Mouse (Mus musculus): ENCODE data around the gene Spag7. TPM values are rescaled to one million over a fixed set of nuclear protein-coding genes. Genes with fewer than 3 reads are reported as not detected.

Gene Spag7
- polyA plus RNA-seq, 1 experiment from 2014 or later: 162 TPM

GRCm38 (mm10) chr11:70699051-70699450 lies 29.8 kb upstream of the Spag7 start:
- 75% methylated on average over 2 of the region's 2 CpGs for WGBS
- H3K4me3 ChIP-seq: no peak overlapping the region

DNA sequence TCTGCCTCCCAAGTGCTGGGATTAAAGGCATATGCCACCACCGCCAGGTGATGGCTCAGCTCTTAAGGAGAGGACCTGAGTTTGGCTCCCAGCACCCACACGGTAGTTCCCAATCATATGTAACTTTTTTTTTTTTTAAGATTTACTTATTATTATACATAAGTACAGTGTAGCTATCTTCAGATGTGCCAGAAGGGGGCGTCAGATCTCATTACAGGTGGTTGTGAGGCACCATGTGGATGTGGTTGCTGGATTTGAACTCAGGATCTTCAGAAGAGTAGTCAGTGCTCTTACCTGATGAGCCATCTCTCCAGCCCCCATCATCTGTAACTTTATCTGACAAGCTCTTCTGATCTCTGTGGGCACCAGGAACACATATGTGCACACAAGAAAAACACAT lies 28.2 kb upstream of the Spag7 start:
- Histone ChIP-seq H3K27me3 (no peaks in the 10 kb centered on the region), H3K27ac (no peak overlapping the region), H3K9ac (no peak overlapping the region), H3K4me1 (replicated peaks) (peaks cover 21% of the 10 kb centered on the region), H3K4me2 (no peak overlapping the region), H3K4me3 (no peak overlapping the region), H3K36me3 (no peaks in the 10 kb centered on the region), H3K9me3 (no peaks in the 10 kb centered on the region)
- ATAC-seq (ENCODE audit: low FRiP score): no peak
- WGBS: 71% methylated on average over 3 of the region's 3 CpGs

More at GRCm38 (mm10) chr11:70699051-70699450, 29.8 kb upstream of the Spag7 start:
- no peak for ATAC-seq (ENCODE audit: low FRiP score)
- no peaks in the 10 kb centered on the region for H3K9me3 ChIP-seq
- no peak overlapping the region for H3K27ac ChIP-seq
- no peaks in the 10 kb centered on the region for H3K27me3 ChIP-seq
- H3K4me2 ChIP-seq: no peak overlapping the region
- peaks cover 10% of the 10 kb centered on the region for H3K36me3 ChIP-seq
- no peak overlapping the region for H3K9ac ChIP-seq
- peaks cover 26% of the 10 kb centered on the region for H3K4me1 ChIP-seq (replicated peaks)

DNA sequence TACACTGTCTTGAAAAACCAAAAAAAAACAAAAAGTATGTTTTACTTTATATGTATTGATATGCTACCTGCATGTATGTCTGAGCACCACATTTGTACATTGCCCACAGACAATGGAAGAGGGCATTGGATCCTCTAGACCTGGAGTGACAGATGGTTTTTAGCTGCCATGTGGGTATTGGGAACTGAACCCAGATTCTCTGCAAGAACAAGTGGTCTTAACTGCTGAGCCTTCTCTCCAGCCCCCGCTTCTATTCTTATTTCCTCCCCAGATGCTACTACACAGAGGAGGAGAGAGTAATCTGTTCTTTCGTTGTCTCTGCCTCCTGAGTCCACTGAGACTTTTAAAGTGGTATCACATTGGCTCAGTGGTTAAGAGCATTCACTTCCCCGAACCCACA lies 24.3 kb upstream of the Spag7 start:
- no peaks in the 10 kb centered on the region for H3K27me3 ChIP-seq
- no peak overlapping the region for H3K9ac ChIP-seq
- H3K27ac ChIP-seq: no peak overlapping the region
- H3K4me2 ChIP-seq: no peak overlapping the region
- WGBS: 70% methylated on average over 3 of the region's 3 CpGs
- H3K36me3 ChIP-seq: no peaks in the 10 kb centered on the region
- no peak for ATAC-seq (ENCODE audit: low FRiP score)
- H3K9me3 ChIP-seq: no peaks in the 10 kb centered on the region
- peaks cover 7% of the 10 kb centered on the region for H3K4me1 ChIP-seq (replicated peaks)
- H3K4me3 ChIP-seq: no peak overlapping the region

GRCm38 (mm10) chr11:70689578-70689977 lies 20.4 kb upstream of the Spag7 start:
- 67% methylated on average over 4 of the region's 4 CpGs for WGBS
- Histone ChIP-seq H3K36me3 (peaks cover 14% of the 10 kb centered on the region), H3K4me1 (replicated peaks) (peaks cover 27% of the 10 kb centered on the region), H3K9me3 (no peaks in the 10 kb centered on the region), H3K4me3 (no peak overlapping the region), H3K4me2 (no peak overlapping the region), H3K9ac (no peak overlapping the region), H3K27me3 (no peaks in the 10 kb centered on the region), H3K27ac (no peak overlapping the region)
- no peak for ATAC-seq (ENCODE audit: low FRiP score)

- H3K27me3 ChIP-seq: no peaks in the 10 kb centered on the region
- ATAC-seq (ENCODE audit: low FRiP score): peak; percentile 12; the same call in 1 of the 2 replicates
- H3K4me2 ChIP-seq: peak overlapping the region; percentile 86
- H3K36me3 ChIP-seq: peaks cover 25% of the 10 kb centered on the region
- H3K27ac ChIP-seq: peak overlapping the region; percentile 88
- WGBS: 11% methylated on average over 8 of the region's 8 CpGs
- H3K9ac ChIP-seq: peak overlapping the region; percentile 88
- no peaks in the 10 kb centered on the region for H3K9me3 ChIP-seq
- H3K4me1 ChIP-seq (replicated peaks): peaks cover 27% of the 10 kb centered on the region
- H3K4me3 ChIP-seq: peak overlapping the region; percentile 83
These were observed 19.2 kb upstream of the Spag7 start for GRCm38 (mm10) chr11:70688372-70688771.

DNA sequence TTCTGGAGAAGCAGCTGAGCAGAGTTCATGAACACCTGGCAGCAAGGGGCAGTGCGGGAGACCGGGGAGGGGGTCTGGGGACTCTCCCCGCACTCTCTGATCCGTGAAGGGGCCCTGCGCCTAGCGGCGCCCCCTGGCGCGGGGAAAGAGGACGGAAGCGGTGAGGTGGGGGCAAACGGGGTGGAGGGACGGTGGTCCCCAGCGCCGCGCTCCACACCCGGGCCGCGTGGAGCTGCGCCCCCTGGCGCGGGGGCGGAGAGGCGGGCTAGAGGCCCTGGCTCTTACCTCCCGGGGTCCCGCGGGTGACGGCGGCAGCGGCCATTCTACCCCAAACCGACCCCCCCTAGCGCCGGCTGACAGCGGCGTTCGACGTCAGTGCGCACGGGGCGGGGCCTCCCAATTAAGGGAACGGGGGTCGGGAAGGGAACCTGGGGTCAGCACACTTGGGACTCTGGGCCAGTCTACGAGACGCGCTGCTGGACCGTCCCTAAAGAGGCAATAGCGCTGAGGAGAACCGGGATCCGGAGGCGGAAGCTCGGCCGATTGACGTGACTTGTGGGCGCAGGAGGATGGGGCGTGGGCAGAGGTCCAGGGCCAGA lies 18.5 kb upstream of the Spag7 start, which contains the start of gene Camta2:
Gene Camta2 (minus strand): TSS at position 505 of the 599 bp plus-strand sequence.
- Histone ChIP-seq H3K9me3 (no peaks in the 10 kb centered on the region), H3K27me3 (no peaks in the 10 kb centered on the region), H3K4me3 (peak within 1 kb of the TSS; percentile 83), H3K27ac (peak within 1 kb of the TSS; percentile 88), H3K4me1 (replicated peaks) (peaks cover 29% of the 10 kb centered on the region), H3K9ac (peak within 1 kb of the TSS; percentile 88), H3K4me2 (peak within 1 kb of the TSS; percentile 86), H3K36me3 (peaks cover 32% of the 10 kb centered on the region)
- ATAC-seq (ENCODE audit: low FRiP score): peak; percentile 83
- WGBS: under 1% methylated on average over 46 of the region's 55 CpGs

DNA sequence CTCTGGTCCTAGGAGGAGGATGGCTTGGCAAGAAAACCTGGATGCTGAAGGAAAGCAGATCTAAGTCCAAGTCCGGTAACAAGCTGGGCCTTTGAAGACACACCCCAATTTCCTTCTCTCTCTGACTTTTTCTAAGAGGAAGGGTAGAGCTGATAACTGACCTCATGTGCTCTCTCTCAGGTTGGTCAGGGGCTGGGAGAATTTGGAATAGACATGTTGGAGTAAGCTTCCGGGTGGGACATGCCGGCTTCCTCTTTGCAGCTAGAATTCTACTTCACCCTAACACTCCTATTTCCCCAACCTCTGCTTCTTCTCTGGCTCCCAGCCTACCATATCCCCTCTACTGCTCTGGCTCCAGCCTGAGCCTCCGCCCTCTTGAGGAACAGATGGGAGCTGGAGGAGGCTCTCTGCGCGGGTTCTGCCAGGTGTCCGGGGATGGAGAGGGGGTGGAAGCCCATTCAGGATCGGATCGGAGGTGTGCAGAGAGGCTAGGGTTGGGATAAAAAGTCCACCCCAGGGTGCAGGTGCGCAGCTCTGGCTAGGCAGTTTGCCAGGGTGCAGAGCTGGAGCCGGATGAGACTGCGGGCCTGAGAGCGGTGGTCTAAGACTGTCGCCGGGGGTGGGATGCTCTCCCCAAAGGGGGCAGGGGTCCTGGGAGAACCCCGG lies 17.8 kb upstream of the Spag7 start:
- WGBS: 4% methylated on average over 16 of the region's 16 CpGs
- Histone ChIP-seq H3K27me3 (no peaks in the 10 kb centered on the region), H3K4me3 (peak overlapping the region; percentile 83), H3K9ac (peak overlapping the region; percentile 88), H3K4me1 (replicated peaks) (peaks cover 35% of the 10 kb centered on the region), H3K27ac (peak overlapping the region; percentile 88), H3K9me3 (no peaks in the 10 kb centered on the region), H3K4me2 (peak overlapping the region; percentile 86), H3K36me3 (peaks cover 39% of the 10 kb centered on the region)
- peak; percentile 61 for ATAC-seq (ENCODE audit: low FRiP score)

DNA sequence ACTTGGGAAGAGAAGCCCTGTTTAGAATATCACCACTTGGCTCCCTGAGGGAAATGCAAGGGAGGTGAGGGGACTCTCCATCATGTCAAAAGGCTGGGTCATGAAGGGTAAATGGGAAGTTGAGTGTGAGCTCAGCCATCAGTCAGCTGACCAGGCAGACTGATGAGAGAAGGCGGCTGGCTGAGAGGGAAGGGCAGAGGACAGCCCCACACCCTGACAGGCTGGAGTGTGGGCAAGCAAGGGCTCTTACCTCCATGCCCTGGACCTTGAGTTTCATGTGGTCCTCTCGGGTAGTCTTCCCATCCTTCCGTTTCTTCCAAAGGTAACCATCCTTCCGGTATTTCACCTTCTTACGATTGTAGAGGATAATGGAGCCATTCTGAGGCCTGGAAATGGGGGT lies 14.4 kb upstream of the Spag7 start:
- H3K4me1 ChIP-seq (replicated peaks): peaks cover 40% of the 10 kb centered on the region
- H3K4me3 ChIP-seq: no peak overlapping the region
- H3K27me3 ChIP-seq: no peaks in the 10 kb centered on the region
- no peak overlapping the region for H3K4me2 ChIP-seq
- no peak for ATAC-seq (ENCODE audit: low FRiP score)
- H3K9ac ChIP-seq: no peak overlapping the region
- peaks cover 63% of the 10 kb centered on the region for H3K36me3 ChIP-seq
- no peaks in the 10 kb centered on the region for H3K9me3 ChIP-seq
- 96% methylated on average over 5 of the region's 5 CpGs for WGBS
- H3K27ac ChIP-seq: no peak overlapping the region

- Histone ChIP-seq H3K4me1 (replicated peaks) (peaks cover 29% of the 10 kb centered on the region), H3K4me2 (peak overlapping the region; percentile 17), H3K36me3 (peaks cover 71% of the 10 kb centered on the region), H3K9ac (peak overlapping the region; percentile 49; the same call in 1 of the 2 replicates), H3K9me3 (no peaks in the 10 kb centered on the region), H3K27ac (peak overlapping the region; percentile 78), H3K27me3 (no peaks in the 10 kb centered on the region), H3K4me3 (no peak overlapping the region)
- WGBS: 15% methylated on average over 11 of the region's 11 CpGs
- ATAC-seq (ENCODE audit: low FRiP score): peak; percentile 69
These were observed 12.8 kb upstream of the Spag7 start for GRCm38 (mm10) chr11:70681897-70682581.

DNA sequence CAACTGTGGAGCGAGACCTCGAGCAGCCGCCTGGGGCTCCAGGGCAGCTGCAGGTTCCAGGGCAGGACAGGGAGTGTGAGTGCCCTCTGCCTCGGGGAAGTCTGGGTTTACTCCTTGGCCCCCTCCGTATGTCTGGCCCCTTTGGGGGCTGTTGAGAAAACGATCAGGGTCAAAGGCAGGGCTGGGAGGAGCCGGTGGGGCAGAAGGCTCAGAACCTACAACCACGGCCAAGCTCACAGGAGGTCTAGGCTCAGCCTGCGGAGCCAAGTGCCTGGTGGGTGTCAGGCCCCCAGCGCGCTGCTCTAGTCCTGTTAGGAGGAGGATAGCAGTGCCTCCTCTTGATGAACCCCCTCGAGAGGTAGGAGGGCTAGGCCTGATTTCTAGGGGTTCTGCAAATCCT lies 12.0 kb upstream of the Spag7 start:
- no peak overlapping the region for H3K4me3 ChIP-seq
- H3K36me3 ChIP-seq: peaks cover 80% of the 10 kb centered on the region
- no peak overlapping the region for H3K4me2 ChIP-seq
- no peak for ATAC-seq (ENCODE audit: low FRiP score)
- 64% methylated on average over 12 of the region's 12 CpGs for WGBS
- peak overlapping the region; percentile 9; the same call in 1 of the 2 replicates for H3K27ac ChIP-seq
- H3K9me3 ChIP-seq: no peaks in the 10 kb centered on the region
- H3K27me3 ChIP-seq: no peaks in the 10 kb centered on the region
- H3K9ac ChIP-seq: 0 out of 2 replicates have a peak overlapping the region, but pooled peaks have one; percentile 29
- peaks cover 20% of the 10 kb centered on the region for H3K4me1 ChIP-seq (replicated peaks)

DNA sequence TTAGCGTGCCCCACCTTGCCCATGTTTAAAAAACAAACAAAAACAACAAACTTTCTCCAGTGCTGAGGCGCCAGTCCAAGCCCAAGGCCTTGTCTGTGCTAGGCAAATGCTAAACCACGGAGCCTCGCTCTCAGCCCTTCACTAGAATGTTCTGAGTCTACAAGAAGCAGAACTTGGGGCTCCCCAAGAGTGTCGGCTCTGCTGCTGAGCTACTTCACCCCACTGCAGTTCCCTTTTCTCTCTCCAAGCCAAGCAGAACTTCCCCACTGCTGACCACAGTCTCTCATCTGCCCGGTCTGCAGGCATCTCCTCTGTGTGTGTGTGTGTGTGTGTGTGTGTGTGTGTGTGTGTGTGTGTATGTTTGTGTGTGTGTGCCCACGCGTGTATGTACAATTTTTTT lies 10.7 kb upstream of the Spag7 start:
- peaks cover 82% of the 10 kb centered on the region for H3K36me3 ChIP-seq
- H3K27ac ChIP-seq: no peak overlapping the region
- H3K9ac ChIP-seq: no peak overlapping the region
- ATAC-seq (ENCODE audit: low FRiP score): no peak
- H3K4me3 ChIP-seq: no peak overlapping the region
- no peaks in the 10 kb centered on the region for H3K9me3 ChIP-seq
- H3K4me1 ChIP-seq (replicated peaks): peaks cover 19% of the 10 kb centered on the region
- H3K4me2 ChIP-seq: no peak overlapping the region
- 87% methylated on average over 8 of the region's 8 CpGs for WGBS
- H3K27me3 ChIP-seq: no peaks in the 10 kb centered on the region

- 96% methylated on average over 8 of the region's 8 CpGs for WGBS
These were observed 10.1 kb upstream of the Spag7 start for GRCm38 (mm10) chr11:70679361-70679760.

More at GRCm38 (mm10) chr11:70679361-70679760, 10.1 kb upstream of the Spag7 start:
- peaks cover 80% of the 10 kb centered on the region for H3K36me3 ChIP-seq
- H3K4me3 ChIP-seq: no peak overlapping the region
- H3K9ac ChIP-seq: no peak overlapping the region
- no peak overlapping the region for H3K4me2 ChIP-seq
- H3K4me1 ChIP-seq (replicated peaks): peaks cover 19% of the 10 kb centered on the region
- ATAC-seq (ENCODE audit: low FRiP score): no peak
- no peaks in the 10 kb centered on the region for H3K9me3 ChIP-seq
- no peaks in the 10 kb centered on the region for H3K27me3 ChIP-seq
- no peak overlapping the region for H3K27ac ChIP-seq
